Mouse (Mus musculus) urinary bladder, adult 18-20 months (tissue): ENCODE data around the gene Ankrd52.
A peak's percentile ranks its signal among the peaks of the same experiment; 100 is the strongest.

Source experiments
- DNase-seq, 2 experiments: peaks; one replicate each; pipeline ENCODE4 v3.0.0; 2022; ENCODE audit warnings: low spot score in 2 of 2, mixed read lengths in 2 of 2

Ankrd52 gene

DNA sequence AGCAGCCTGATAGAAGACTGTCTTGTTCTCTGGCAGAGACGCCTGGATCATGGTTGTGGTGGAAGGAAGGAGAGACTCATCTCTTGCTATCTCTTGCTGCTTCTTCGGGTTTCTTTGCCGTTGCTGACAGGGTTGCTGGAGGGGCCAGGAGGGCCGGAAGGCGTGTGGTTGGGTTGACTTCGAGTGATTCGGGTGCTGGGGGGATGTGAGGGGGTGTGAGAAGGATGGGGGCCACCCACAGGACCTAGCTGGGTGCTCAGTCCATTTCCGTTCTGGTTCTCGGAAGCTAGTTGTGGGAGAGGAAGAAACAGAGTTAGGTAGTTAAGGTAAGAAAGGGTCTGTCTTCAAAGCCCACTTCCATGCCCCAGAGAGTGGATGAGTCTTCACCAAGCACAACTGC, 24.7 kb downstream of the Ankrd52 start:
- no peak for DNase-seq

DNA sequence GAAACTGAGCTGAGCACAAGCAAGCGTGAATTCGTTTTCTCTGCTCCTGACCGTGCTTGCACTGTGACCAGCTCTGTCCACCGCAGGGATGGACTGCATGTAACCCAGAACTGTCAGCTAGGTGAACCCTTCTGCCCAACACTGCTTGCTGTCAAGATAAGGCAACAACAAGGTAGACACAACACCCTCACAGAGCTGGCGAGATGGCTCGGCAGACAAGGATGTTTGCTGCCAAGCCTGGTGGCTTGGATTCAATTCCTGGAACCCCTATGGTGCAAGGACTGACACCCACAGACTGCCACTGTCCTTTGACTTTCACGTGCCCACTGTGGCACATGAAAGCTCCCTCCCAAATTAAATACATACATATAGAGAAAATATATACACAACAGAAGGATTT, 27.0 kb downstream of the Ankrd52 start:
- DNase-seq, result no peak

- DNase-seq, result no peak
Measured at GRCm38 (mm10) chr10:128408591-128409535, 31.9 kb downstream of the Ankrd52 start.

- DNase-seq, result peak; percentile 90 to 95
Measured at GRCm38 (mm10) chr10:128409692-128410559, 33.0 kb downstream of the Ankrd52 start.

GRCm38 (mm10) chr10:128410560-128410845, 33.6 kb downstream of the Ankrd52 start:
- no peak for DNase-seq

DNA sequence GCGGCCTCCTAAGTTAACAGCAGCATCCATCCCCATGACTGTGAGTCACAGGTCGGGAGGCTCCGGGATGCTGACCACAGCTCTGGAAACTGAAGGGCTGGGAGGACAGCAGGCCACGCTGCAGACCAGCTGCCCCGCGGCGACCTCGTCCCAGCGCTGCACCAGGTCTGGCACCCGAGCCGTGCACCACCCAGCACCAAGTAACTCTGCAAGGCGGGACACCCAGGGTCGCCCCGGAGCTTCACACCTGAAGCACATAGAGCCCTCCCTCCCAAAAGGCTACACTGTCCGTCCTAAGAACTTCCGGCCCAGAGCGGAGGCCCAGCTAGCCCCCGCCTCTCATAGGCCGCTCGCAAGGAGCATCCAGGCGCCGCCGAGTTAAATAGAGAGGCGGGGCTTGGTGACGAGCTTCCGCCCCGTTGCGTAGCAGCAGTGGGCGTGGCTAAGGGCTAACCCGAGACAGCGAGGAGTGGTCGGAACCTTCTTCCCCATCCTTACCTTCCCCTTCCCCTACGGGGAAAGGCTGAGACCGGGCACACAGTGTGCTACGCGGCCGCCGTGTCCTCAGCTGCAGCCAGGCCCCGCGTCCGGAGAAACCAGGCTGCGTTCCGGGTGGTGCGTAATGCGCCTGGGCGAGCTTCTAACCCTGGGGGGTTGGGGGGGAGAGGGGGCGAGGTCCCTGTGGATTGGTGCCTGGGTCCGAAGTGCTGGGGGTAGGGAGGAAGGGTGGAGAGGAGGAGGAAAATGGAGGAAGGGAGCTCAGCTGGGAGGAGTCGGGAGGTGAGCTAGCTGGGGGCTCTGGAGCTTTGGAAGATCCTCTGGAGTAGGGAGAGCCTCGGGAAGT, 34.5 kb downstream of the Ankrd52 start, which contains the start of the genes Nabp2 and Rnf41:
Nabp2 (minus strand) TSS at position 282 of the 844 bp plus-strand sequence.
Rnf41 (plus strand) TSS at position 447 of the 844 bp plus-strand sequence.
- DNase-seq, result peak; percentile 94 to 97

GRCm38 (mm10) chr10:128412055-128412381, 35.1 kb downstream of the Ankrd52 start:
- DNase-seq, result no peak

DNA sequence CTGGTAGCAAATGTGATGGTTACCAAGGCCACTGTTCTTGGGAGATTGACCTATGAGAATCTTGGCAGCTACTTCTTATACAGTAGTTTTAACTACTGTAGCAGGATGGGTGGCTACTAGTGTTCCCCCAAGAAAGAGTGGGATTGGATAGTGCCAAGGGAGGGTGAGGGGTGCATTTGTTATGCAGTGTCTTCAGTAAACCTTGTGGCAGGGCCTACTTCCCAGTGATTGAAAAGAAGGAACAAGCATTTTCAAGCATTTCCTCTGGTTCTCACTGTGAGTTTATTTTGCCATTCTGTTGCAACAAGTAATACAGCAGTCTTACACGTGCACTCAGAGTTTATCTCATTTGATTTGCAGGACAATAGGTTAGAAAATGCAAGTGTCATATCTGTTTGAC, 35.6 kb downstream of the Ankrd52 start:
- no peak for DNase-seq

GRCm38 (mm10) chr10:128413076-128413475, 36.2 kb downstream of the Ankrd52 start:
- DNase-seq, result no peak

- DNase-seq, result no peak
Measured at GRCm38 (mm10) chr10:128414848-128415247, 37.9 kb downstream of the Ankrd52 start.

DNA sequence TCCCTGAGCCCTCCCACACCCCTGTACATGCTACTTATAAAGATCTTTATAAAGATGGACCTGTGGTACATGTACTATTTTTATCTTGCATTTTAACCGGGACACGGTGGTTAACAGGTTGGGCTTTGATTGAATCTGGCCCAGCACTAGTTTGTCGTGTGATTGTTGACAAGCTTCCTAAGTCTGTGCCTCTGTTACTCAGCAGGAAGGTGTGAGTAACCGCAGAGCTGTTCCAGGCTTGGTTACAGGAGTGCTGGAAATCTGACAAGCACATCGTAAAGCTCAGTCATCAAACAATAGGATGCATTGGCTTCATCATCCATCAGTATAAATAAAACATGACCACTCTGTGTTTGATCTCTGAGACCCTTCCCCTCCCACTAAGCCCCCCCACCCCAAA, 45.5 kb downstream of the Ankrd52 start:
- DNase-seq, result no peak

DNA sequence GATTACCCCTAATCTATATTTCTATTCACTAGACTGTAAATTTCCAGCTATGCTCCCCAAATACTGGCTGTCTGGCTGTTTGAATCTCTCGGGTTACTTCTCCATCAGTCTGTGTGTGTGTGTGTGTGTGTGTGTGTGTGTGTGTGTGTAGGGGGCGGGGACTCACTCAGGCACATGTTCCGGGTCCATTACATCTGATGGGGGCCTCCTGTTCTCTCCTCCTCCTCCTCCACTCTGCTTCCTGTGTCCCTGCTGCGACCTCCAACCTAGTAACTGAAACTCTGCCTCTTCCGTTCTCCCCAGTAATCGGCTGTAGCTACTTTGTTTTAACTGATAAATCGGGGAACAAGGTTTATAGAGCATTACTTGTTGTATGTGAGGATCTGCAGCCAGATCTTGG, 47.7 kb downstream of the Ankrd52 start:
- DNase-seq, result no peak

- DNase-seq, result no peak
Measured at GRCm38 (mm10) chr10:128425260-128425659, 48.3 kb downstream of the Ankrd52 start.

GRCm38 (mm10) chr10:128429052-128429451, 52.1 kb downstream of the Ankrd52 start:
- DNase-seq, result no peak

GRCm38 (mm10) chr10:128429454-128429853, 52.5 kb downstream of the Ankrd52 start:
- DNase-seq, result no peak

- DNase-seq, result no peak
Measured at GRCm38 (mm10) chr10:128433417-128433816, 56.5 kb downstream of the Ankrd52 start.

- peak; percentile 17 to 34 for DNase-seq
Measured at GRCm38 (mm10) chr10:128434681-128435080, 57.8 kb downstream of the Ankrd52 start.

DNA sequence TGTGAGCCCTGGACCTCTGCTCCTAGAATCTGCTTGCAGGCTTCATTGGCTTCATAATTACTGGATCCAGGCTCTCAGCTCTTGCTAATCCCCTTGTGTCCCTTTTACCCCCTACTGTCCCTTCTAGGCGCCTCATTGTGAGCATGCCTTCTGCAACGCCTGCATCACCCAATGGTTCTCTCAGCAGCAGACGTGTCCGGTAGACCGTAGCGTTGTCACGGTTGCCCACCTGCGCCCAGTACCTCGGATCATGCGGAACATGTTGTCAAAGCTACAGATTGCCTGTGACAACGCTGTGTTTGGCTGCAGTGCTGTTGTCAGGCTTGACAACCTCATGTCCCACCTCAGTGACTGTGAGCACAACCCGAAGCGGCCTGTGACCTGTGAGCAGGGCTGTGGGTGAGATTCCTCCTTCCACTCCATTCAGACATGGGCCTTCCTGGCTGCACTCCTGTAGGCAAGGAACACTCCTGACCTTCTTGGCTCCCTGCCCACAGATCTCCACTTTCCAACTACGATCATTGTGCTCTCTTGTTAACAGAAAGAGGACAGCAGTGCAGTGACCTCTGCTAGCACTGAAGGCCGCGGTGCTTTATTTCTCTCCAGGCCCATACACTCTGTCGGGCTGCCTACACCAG, 58.4 kb downstream of the Ankrd52 start:
- DNase-seq, result no peak

DNA sequence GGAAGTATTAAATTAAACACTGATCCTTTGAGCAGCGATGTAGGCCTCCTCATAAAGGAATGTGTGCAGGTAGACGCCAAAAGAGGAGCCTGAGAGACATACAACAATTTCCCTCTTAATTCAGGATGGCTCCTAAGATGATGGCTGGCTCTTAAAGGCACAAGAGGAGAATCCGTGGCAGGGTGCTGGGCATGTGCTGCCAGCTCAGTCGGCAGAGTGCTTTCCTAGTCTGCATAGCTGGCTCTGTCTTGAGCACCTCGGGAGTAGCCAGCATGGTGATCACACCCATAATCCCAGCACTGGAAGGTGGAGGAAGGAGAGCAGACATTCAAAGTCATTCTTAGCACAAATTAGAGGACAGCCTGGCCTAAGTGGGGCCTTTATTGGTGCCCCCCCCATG, 59.0 kb downstream of the Ankrd52 start:
- no peak for DNase-seq

GRCm38 (mm10) chr10:128436376-128436775, 59.5 kb downstream of the Ankrd52 start:
- DNase-seq, result no peak

GRCm38 (mm10) chr10:128438675-128439279, 61.9 kb downstream of the Ankrd52 start:
- DNase-seq, result no peak
